Mouse (Mus musculus): Measurements from ENCODE around the gene Ptprb. TPM values are rescaled to one million over a fixed set of nuclear protein-coding genes. Genes with fewer than 3 reads are reported as not detected.

The Ptprb gene
- polyA plus RNA-seq, 1 experiment = 2.8 TPM

- H3K27ac ChIP-seq (ENCODE audit: control insufficient read depth, insufficient read depth, low read depth, low read length, poor library complexity) = no peak overlapping the region
- 76% methylated on average over 4 of the region's 4 CpGs for WGBS
- TF ChIP-seq CTCF (IDR thresholded peaks at IDR 0.05; ENCODE audit: control insufficient read depth, insufficient read depth, low read length) = no peak
- no peak for TF ChIP-seq POLR2A (IDR thresholded peaks at IDR 0.05; ENCODE audit: borderline replicate concordance, control insufficient read depth, low read depth, low read length)
Measured at GRCm38 (mm10) chr10:116403679-116404078, 128.4 kb downstream of the Ptprb start.

GRCm38 (mm10) chr10:116405011-116405410, 129.7 kb downstream of the Ptprb start:
- no peak overlapping the region for H3K27ac ChIP-seq (ENCODE audit: control insufficient read depth, insufficient read depth, low read depth, low read length, poor library complexity)
- TF ChIP-seq CTCF (IDR thresholded peaks at IDR 0.05; ENCODE audit: control insufficient read depth, insufficient read depth, low read length) (no peak), POLR2A (IDR thresholded peaks at IDR 0.05; ENCODE audit: borderline replicate concordance, control insufficient read depth, low read depth, low read length) (no peak)
- 89% methylated on average over 6 of the region's 6 CpGs for WGBS
- H3K4me3 ChIP-seq (replicated peaks; ENCODE audit: control insufficient read depth, low read depth, low read length) = no peak overlapping the region
- H3K4me1 ChIP-seq (ENCODE audit: control insufficient read depth, insufficient read depth, low read length) = no peaks in the 10 kb centered on the region

More at GRCm38 (mm10) chr10:116403679-116404078, 128.4 kb downstream of the Ptprb start:
- Histone ChIP-seq H3K4me1 (ENCODE audit: control insufficient read depth, insufficient read depth, low read length) (no peaks in the 10 kb centered on the region), H3K4me3 (replicated peaks; ENCODE audit: control insufficient read depth, low read depth, low read length) (no peak overlapping the region)

- TF ChIP-seq POLR2A (IDR thresholded peaks at IDR 0.05; ENCODE audit: borderline replicate concordance, control insufficient read depth, low read depth, low read length) = no peak
- no peak for TF ChIP-seq CTCF (IDR thresholded peaks at IDR 0.05; ENCODE audit: control insufficient read depth, insufficient read depth, low read length)
- Histone ChIP-seq H3K4me3 (replicated peaks; ENCODE audit: control insufficient read depth, low read depth, low read length) (no peak overlapping the region), H3K27ac (ENCODE audit: control insufficient read depth, insufficient read depth, low read depth, low read length, poor library complexity) (no peak overlapping the region), H3K4me1 (ENCODE audit: control insufficient read depth, insufficient read depth, low read length) (no peaks in the 10 kb centered on the region)
- WGBS = 68% methylated on average over 19 of the region's 19 CpGs
Measured at GRCm38 (mm10) chr10:116407684-116408359, 132.5 kb downstream of the Ptprb start.

- Histone ChIP-seq H3K27ac (ENCODE audit: control insufficient read depth, insufficient read depth, low read depth, low read length, poor library complexity) (no peak overlapping the region), H3K4me1 (ENCODE audit: control insufficient read depth, insufficient read depth, low read length) (no peaks in the 10 kb centered on the region), H3K4me3 (replicated peaks; ENCODE audit: control insufficient read depth, low read depth, low read length) (no peak overlapping the region)
- TF ChIP-seq POLR2A (IDR thresholded peaks at IDR 0.05; ENCODE audit: borderline replicate concordance, control insufficient read depth, low read depth, low read length) (no peak), CTCF (IDR thresholded peaks at IDR 0.05; ENCODE audit: control insufficient read depth, insufficient read depth, low read length) (no peak)
- 73% methylated on average over 9 of the region's 9 CpGs for WGBS
Measured at GRCm38 (mm10) chr10:116410826-116411225, 135.5 kb downstream of the Ptprb start.

DNA sequence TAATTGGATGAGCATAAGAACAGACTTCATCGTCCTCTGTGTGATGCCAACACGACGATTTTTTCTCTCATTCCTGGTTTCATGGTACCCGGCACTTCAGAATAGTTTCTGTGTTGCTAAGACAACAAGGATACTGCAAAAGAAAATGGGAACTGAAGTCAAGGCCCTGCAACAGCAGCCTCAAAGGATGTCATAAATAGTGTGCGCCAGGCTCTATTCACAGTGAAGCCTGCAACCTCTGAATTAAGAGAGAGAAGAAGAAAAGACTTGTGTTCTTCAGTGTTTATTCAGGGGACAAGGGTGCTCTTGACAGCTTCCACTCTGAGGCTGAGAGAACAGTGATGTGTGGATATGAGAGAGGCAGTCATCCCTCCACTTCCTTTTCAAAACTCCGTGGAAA, 140.8 kb downstream of the Ptprb start:
- no peak for TF ChIP-seq CTCF (IDR thresholded peaks at IDR 0.05; ENCODE audit: control insufficient read depth, insufficient read depth, low read length)
- Histone ChIP-seq H3K4me3 (replicated peaks; ENCODE audit: control insufficient read depth, low read depth, low read length) (no peak overlapping the region), H3K27ac (ENCODE audit: control insufficient read depth, insufficient read depth, low read depth, low read length, poor library complexity) (no peak overlapping the region), H3K4me1 (ENCODE audit: control insufficient read depth, insufficient read depth, low read length) (no peaks in the 10 kb centered on the region)
- WGBS = 61% methylated on average over 6 of the region's 6 CpGs

DNA sequence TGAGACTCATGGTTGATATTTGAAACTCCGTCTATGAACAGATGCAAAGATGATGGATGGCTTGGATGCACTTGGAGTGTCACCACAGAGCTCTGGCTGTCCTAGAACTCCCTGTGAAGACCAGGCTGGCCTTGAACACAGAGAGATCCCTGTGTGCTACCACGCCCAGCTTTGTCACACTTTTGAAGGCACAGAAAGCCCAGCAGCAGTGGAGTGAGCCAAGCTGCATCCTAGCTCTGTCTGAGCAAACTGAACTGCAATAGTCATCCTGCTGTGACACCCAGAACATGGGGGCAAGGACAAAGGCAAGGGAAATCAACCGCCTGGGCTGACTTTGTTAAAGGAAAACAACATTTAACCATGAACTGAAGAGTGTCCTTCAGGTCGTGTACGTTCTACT, 141.4 kb downstream of the Ptprb start:
- Histone ChIP-seq H3K4me3 (replicated peaks; ENCODE audit: control insufficient read depth, low read depth, low read length) (no peak overlapping the region), H3K4me1 (ENCODE audit: control insufficient read depth, insufficient read depth, low read length) (no peaks in the 10 kb centered on the region), H3K27ac (ENCODE audit: control insufficient read depth, insufficient read depth, low read depth, low read length, poor library complexity) (no peak overlapping the region)
- TF ChIP-seq POLR2A (IDR thresholded peaks at IDR 0.05; ENCODE audit: borderline replicate concordance, control insufficient read depth, low read depth, low read length) = no peak
- TF ChIP-seq CTCF (IDR thresholded peaks at IDR 0.05; ENCODE audit: control insufficient read depth, insufficient read depth, low read length) = no peak
- WGBS = 77% methylated on average over 5 of the region's 5 CpGs

DNA sequence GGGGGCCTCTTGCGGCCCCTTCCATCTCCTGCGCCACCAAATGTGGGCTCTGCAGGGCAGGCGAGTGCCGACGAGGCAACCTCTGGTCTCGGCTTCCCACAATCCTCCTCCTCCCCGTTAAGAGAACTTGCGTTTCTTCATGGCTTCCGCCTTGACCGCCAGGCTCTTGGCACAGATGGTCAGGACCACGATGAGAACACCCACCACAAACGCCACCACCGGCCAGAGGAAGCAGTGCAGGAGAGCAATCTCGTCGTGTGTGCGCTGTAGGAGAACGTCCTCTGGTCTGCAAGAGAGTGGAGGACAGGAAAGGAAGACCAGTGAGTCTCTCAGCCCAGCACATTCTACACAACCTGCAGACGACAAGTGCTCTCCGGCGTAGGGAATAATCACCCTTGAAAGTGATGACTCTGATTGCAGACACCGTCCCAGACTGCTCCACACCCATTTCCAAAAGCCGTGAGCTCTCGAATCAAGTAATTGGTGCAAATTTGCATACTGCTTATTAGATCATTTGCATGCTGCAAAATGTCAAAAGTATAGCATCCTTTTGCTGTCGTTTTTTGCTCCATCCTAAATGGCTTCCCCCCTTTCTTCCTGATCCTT, 142.9 kb downstream of the Ptprb start:
- TF ChIP-seq CTCF (IDR thresholded peaks at IDR 0.05; ENCODE audit: control insufficient read depth, insufficient read depth, low read length) (no peak), POLR2A (IDR thresholded peaks at IDR 0.05; ENCODE audit: borderline replicate concordance, control insufficient read depth, low read depth, low read length) (no peak)
- H3K4me1 ChIP-seq (ENCODE audit: control insufficient read depth, insufficient read depth, low read length) = no peaks in the 10 kb centered on the region
- whole genome bisulfite sequencing = 71% methylated on average over 24 of the region's 24 CpGs
- H3K27ac ChIP-seq (ENCODE audit: control insufficient read depth, insufficient read depth, low read depth, low read length, poor library complexity) = no peak overlapping the region
- H3K4me3 ChIP-seq (replicated peaks; ENCODE audit: control insufficient read depth, low read depth, low read length) = no peak overlapping the region

DNA sequence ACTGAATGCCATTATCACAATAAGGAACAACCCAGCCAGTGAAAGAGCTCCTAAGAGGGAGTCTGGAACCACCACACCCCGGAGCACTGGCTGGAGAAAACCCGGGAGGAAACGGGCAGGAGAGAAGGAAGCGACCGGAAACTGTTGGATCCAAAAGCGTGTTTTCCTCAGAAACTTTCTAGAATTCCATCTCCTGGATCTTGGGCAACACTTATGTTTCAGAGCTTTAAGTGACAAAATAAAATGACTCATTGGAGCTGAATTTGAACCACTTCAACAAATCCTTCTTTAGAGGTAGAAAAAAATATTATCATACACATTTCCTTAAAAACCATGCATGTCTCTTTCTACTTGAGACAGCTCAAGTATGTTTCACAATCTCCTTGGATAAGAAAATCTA, 145.7 kb downstream of the Ptprb start:
- 78% methylated on average over 6 of the region's 6 CpGs for WGBS
- Histone ChIP-seq H3K4me1 (ENCODE audit: control insufficient read depth, insufficient read depth, low read length) (no peaks in the 10 kb centered on the region), H3K27ac (ENCODE audit: control insufficient read depth, insufficient read depth, low read depth, low read length, poor library complexity) (no peak overlapping the region), H3K4me3 (replicated peaks; ENCODE audit: control insufficient read depth, low read depth, low read length) (no peak overlapping the region)
- TF ChIP-seq CTCF (IDR thresholded peaks at IDR 0.05; ENCODE audit: control insufficient read depth, insufficient read depth, low read length) (no peak), POLR2A (IDR thresholded peaks at IDR 0.05; ENCODE audit: borderline replicate concordance, control insufficient read depth, low read depth, low read length) (no peak)
